10 mouse cellular contexts compared by ENCODE assay signal in genomic region chr2:20965361-20965760, GRCm38 (mm10). TPM values are rescaled to one million over a fixed set of nuclear protein-coding genes. Genes with fewer than 3 reads are reported as not detected.
DNase-seq lines count a peak whose midpoint lies in the region; ATAC-seq and TF ChIP-seq lines count a peak whose summit lies in the region.
"Had no signal": no experiment of that assay in that cellular context is flagged by ENCODE, and none has a peak within 500 bp of the region (broad histone marks: within the 10 kb centered on the region; RNA-seq: fewer than 3 reads in every experiment).

No protein-coding gene starts in this region.

- H3K4me3 ChIP-seq in kidney, embryonic 16.5 days (ENCODE audit: low read length), result no peak overlapping the region
- H3K4me3 ChIP-seq in forebrain, embryonic 11.5 days (ENCODE audit: low read depth, low read length), result peak overlapping the region; percentile 93
- peak overlapping the region; percentile 94 for H3K4me3 ChIP-seq in hindbrain, embryonic 16.5 days (ENCODE audit: low read length)
- H3K4me3 ChIP-seq in midbrain, postnatal 0 days (ENCODE audit: low read depth, low read length), result peak overlapping the region; percentile 93

- H3K9me3 ChIP-seq in kidney, embryonic 16.5 days (ENCODE audit: low read length), result no peaks in the 10 kb centered on the region
- H3K9me3 ChIP-seq in forebrain, embryonic 11.5 days (ENCODE audit: control insufficient read depth, low read length), result no peaks in the 10 kb centered on the region
- H3K9me3 ChIP-seq in hindbrain, embryonic 16.5 days (ENCODE audit: control insufficient read depth, low read length), result no peaks in the 10 kb centered on the region
- no peaks in the 10 kb centered on the region for H3K9me3 ChIP-seq in midbrain, postnatal 0 days (ENCODE audit: low read length)
- H3K9me3 ChIP-seq: limb, embryonic 12.5 days had no signal

- no peak for ATAC-seq in kidney, embryonic 16.5 days (ENCODE audit: low FRiP score, low TSS enrichment)
- no peak for ATAC-seq in forebrain, embryonic 11.5 days (replicated peaks; ENCODE audit: low FRiP score)
- no peak for ATAC-seq in hindbrain, embryonic 16.5 days
- ATAC-seq in midbrain, postnatal 0 days (ENCODE audit: low FRiP score), result no peak

- no peak overlapping the region for H3K27ac ChIP-seq in kidney, embryonic 16.5 days (ENCODE audit: low read length)
- no peak overlapping the region for H3K27ac ChIP-seq in forebrain, embryonic 11.5 days (ENCODE audit: low read depth, low read length)
- H3K27ac ChIP-seq in hindbrain, embryonic 16.5 days (ENCODE audit: low read depth, low read length), result no peak overlapping the region
- H3K27ac ChIP-seq in midbrain, postnatal 0 days (ENCODE audit: low read depth, low read length), result no peak overlapping the region
- H3K27ac ChIP-seq: limb, embryonic 12.5 days had no signal

- WGBS in kidney, embryonic 16.5 days, result 72% methylated on average over 3 of the region's 3 CpGs
- WGBS in forebrain, embryonic 11.5 days, result 84% methylated on average over 3 of the region's 3 CpGs
- 52% methylated on average over 3 of the region's 3 CpGs for WGBS in hindbrain, embryonic 16.5 days
- WGBS in midbrain, postnatal 0 days, result 59% methylated on average over 3 of the region's 3 CpGs

- H3K36me3 ChIP-seq in kidney, embryonic 16.5 days (ENCODE audit: insufficient read depth, low read length), result no peaks in the 10 kb centered on the region
- no peaks in the 10 kb centered on the region for H3K36me3 ChIP-seq in forebrain, embryonic 11.5 days (ENCODE audit: control insufficient read depth, insufficient read depth, low read length)
- H3K36me3 ChIP-seq in hindbrain, embryonic 16.5 days (ENCODE audit: control insufficient read depth, insufficient read depth, low read length), result no peaks in the 10 kb centered on the region
- H3K36me3 ChIP-seq in midbrain, postnatal 0 days (ENCODE audit: insufficient read depth, low read length), result no peaks in the 10 kb centered on the region
- H3K36me3 ChIP-seq: limb, embryonic 12.5 days had no signal

- no peak overlapping the region for H3K9ac ChIP-seq in kidney, embryonic 16.5 days (replicated peaks; ENCODE audit: low read length)
- no peak overlapping the region; the same call in 1 of the 2 replicates for H3K9ac ChIP-seq in forebrain, embryonic 11.5 days (ENCODE audit: low read length)
- H3K9ac ChIP-seq in hindbrain, embryonic 16.5 days (ENCODE audit: low read depth, low read length), result no peak overlapping the region
- 0 out of 2 replicates have a peak overlapping the region, but pooled peaks have one; percentile 50 for H3K9ac ChIP-seq in midbrain, postnatal 0 days (replicated peaks; ENCODE audit: low read length, poor library complexity, severe bottlenecking)
- H3K9ac ChIP-seq: limb, embryonic 12.5 days had no signal

- H3K4me1 ChIP-seq in kidney, embryonic 16.5 days (ENCODE audit: insufficient read depth, low read length), result peaks cover 37% of the 10 kb centered on the region
- peaks cover 21% of the 10 kb centered on the region for H3K4me1 ChIP-seq in forebrain, embryonic 11.5 days (replicated peaks; ENCODE audit: control insufficient read depth, insufficient read depth, low read length)
- H3K4me1 ChIP-seq in hindbrain, embryonic 16.5 days (ENCODE audit: control insufficient read depth, insufficient read depth, low read depth, low read length), result peaks cover 41% of the 10 kb centered on the region
- peaks cover 32% of the 10 kb centered on the region for H3K4me1 ChIP-seq in midbrain, postnatal 0 days (ENCODE audit: insufficient read depth, low read length)

- H3K4me2 ChIP-seq in kidney, embryonic 16.5 days (replicated peaks; ENCODE audit: low read depth, low read length), result peak overlapping the region; percentile 91
- peak overlapping the region; percentile 87 for H3K4me2 ChIP-seq in forebrain, embryonic 11.5 days (ENCODE audit: low read depth, low read length, severe bottlenecking)
- peak overlapping the region; percentile 78 for H3K4me2 ChIP-seq in hindbrain, embryonic 16.5 days (ENCODE audit: low read length)
- H3K4me2 ChIP-seq in midbrain, postnatal 0 days (ENCODE audit: low read depth, low read length, poor library complexity, severe bottlenecking), result peak overlapping the region; percentile 95

- DNase-seq in kidney, adult 11 months, result no peak
- no peak for DNase-seq in forebrain, embryonic 11.5 days (ENCODE audit: low spot score)
- DNase-seq in midbrain, postnatal 0 days (ENCODE audit: low spot score), result no peak
- no peak for DNase-seq in right cerebral cortex, postnatal 10 days (ENCODE audit: low spot score in 2 of 2)
- no peak for DNase-seq in right cerebral cortex, postnatal 36 days (ENCODE audit: low spot score in 2 of 2)
- DNase-seq: gastrocnemius, postnatal 36 days; right cerebral cortex, adult 18-20 months had no signal

- H3K27me3 ChIP-seq in kidney, embryonic 16.5 days (ENCODE audit: insufficient read depth, low read length), result no peaks in the 10 kb centered on the region
- no peaks in the 10 kb centered on the region for H3K27me3 ChIP-seq in forebrain, embryonic 11.5 days (ENCODE audit: control insufficient read depth, insufficient read depth, low read length)
- H3K27me3 ChIP-seq in hindbrain, embryonic 16.5 days (replicated peaks; ENCODE audit: control insufficient read depth, insufficient read depth, low read length), result no peaks in the 10 kb centered on the region
- no peaks in the 10 kb centered on the region for H3K27me3 ChIP-seq in midbrain, postnatal 0 days (ENCODE audit: insufficient read depth, low read length)
- H3K27me3 ChIP-seq: limb, embryonic 12.5 days had no signal

- TF ChIP-seq CTCF in midbrain, postnatal 0 days (IDR thresholded peaks at IDR 0.05), result no peak

RNA-seq across cellular contexts. Expression of gene Arhgap21, which starts 3.3 kb away (rescaled TPM):
- polyA plus RNA-seq in kidney, embryonic 16.5 days (2015; fragmentation: Nextera tagmentation; extraction: Ambion mirVana), result 9.2 and 11.2 TPM in 2 replicates
- polyA plus RNA-seq in forebrain, embryonic 11.5 days (2014; fragmentation: Nextera tagmentation; extraction: Ambion mirVana), result 56.9 and 61.2 TPM in 2 replicates
- 24.7 and 30.3 TPM in 2 replicates for polyA plus RNA-seq in hindbrain, embryonic 16.5 days (2015; fragmentation: Nextera tagmentation; extraction: Ambion mirVana)
- 81.8 and 108 TPM in 2 replicates for total RNA-seq in midbrain, postnatal 0 days (2014; rRNA removed)
- polyA plus RNA-seq in midbrain, postnatal 0 days (2015; fragmentation: Nextera tagmentation; extraction: Ambion mirVana), result 24.2 and 31.6 TPM in 2 replicates
